Mouse (Mus musculus): ENCODE measurements around the gene Klf6. TPM values are rescaled to one million over a fixed set of nuclear protein-coding genes. Genes with fewer than 3 reads are reported as not detected.
A peak's percentile ranks its signal among the peaks of the same experiment; 100 is the strongest.

Gene Klf6
- polyA plus RNA-seq (2017; shearing (Covaris generic)) = 100 to 1,000 TPM; 158 to 263 TPM

- ATAC-seq = peak; percentile 77
Measured at GRCm38 (mm10) chr13:5861157-5862002, at the start of gene Klf6. Gene Klf6, plus strand, starts transcription at chr13:5861482.

- ATAC-seq = no peak
Measured at GRCm38 (mm10) chr13:5813433-5813832, 47.8 kb upstream of the Klf6 start.

GRCm38 (mm10) chr13:5817250-5817649, 44.0 kb upstream of the Klf6 start:
- no peak for ATAC-seq

GRCm38 (mm10) chr13:5819173-5819572, 42.1 kb upstream of the Klf6 start:
- no peak for ATAC-seq

GRCm38 (mm10) chr13:5822586-5822985, 38.7 kb upstream of the Klf6 start:
- no peak for ATAC-seq

- ATAC-seq = peak; percentile 57
Measured at GRCm38 (mm10) chr13:5823150-5823549, 38.1 kb upstream of the Klf6 start.

- no peak for ATAC-seq
Measured at GRCm38 (mm10) chr13:5824189-5824815, 37.0 kb upstream of the Klf6 start.

- ATAC-seq = peak; percentile 28
Measured at GRCm38 (mm10) chr13:5826170-5826827, 35.0 kb upstream of the Klf6 start.

GRCm38 (mm10) chr13:5831976-5832375, 29.3 kb upstream of the Klf6 start:
- no peak for ATAC-seq

GRCm38 (mm10) chr13:5837174-5837777, 24.0 kb upstream of the Klf6 start:
- no peak for ATAC-seq

GRCm38 (mm10) chr13:5841418-5841817, 19.9 kb upstream of the Klf6 start:
- ATAC-seq = no peak

- no peak for ATAC-seq
Measured at GRCm38 (mm10) chr13:5842911-5843310, 18.4 kb upstream of the Klf6 start.

GRCm38 (mm10) chr13:5843829-5844228, 17.5 kb upstream of the Klf6 start:
- ATAC-seq = no peak

GRCm38 (mm10) chr13:5844338-5844737, 16.9 kb upstream of the Klf6 start:
- no peak for ATAC-seq

GRCm38 (mm10) chr13:5845161-5845590, 16.1 kb upstream of the Klf6 start:
- ATAC-seq = peak; percentile 58

GRCm38 (mm10) chr13:5845605-5846004, 15.7 kb upstream of the Klf6 start:
- ATAC-seq = peak; percentile 88

- peak; percentile 3 for ATAC-seq
Measured at GRCm38 (mm10) chr13:5846860-5847259, 14.4 kb upstream of the Klf6 start.

- no peak for ATAC-seq
Measured at GRCm38 (mm10) chr13:5847736-5848135, 13.5 kb upstream of the Klf6 start.

GRCm38 (mm10) chr13:5860651-5861156, 578 bp upstream of the Klf6 start:
- peak; percentile 34 for ATAC-seq

- ATAC-seq = peak; percentile 19
Measured at GRCm38 (mm10) chr13:5862003-5862625, 832 bp downstream of the Klf6 start.

- no peak for ATAC-seq
Measured at GRCm38 (mm10) chr13:5862626-5863407, 1.5 kb downstream of the Klf6 start.
